In genomic region chr1:135891424-135892216, GRCm38 (mm10) we compare ENCODE assay signal across 28 mouse cellular contexts. TPM values are rescaled to one million over a fixed set of nuclear protein-coding genes. Genes with fewer than 3 reads are reported as not detected.
A peak's percentile ranks its signal among the peaks of the same experiment; 100 is the strongest.
DNase-seq lines count a peak whose midpoint lies in the region; ATAC-seq lines count a peak whose summit lies in the region.
"Had no signal": no experiment of that assay in that cellular context is flagged by ENCODE, and none has a peak within 500 bp of the region (broad histone marks: within the 10 kb centered on the region; RNA-seq: fewer than 3 reads in every experiment).

No protein-coding gene starts in this region.

- peak; percentile 81 for DNase-seq in heart, adult 11 months
- no peak for DNase-seq in heart, postnatal 36 days
- no peak for DNase-seq in limb, embryonic 10.5 days (ENCODE audit: low spot score)
- peak; percentile 63 for DNase-seq in brain, adult 2 months (ENCODE audit: low read depth, low spot score)
- no peak for DNase-seq in testis, postnatal 14 days (ENCODE audit: low spot score)
- DNase-seq: adrenal gland, postnatal 14 days; cerebellum, adult 18-20 months; gastrocnemius, postnatal 10 days; kidney, adult 8-10 months; kidney, postnatal 10 days; layer of hippocampus, postnatal 36 days; lung, postnatal 36 days; spleen, adult 18-20 months had no signal

- peak; percentile 48; the same call in 1 of the 2 replicates for ATAC-seq in limb, embryonic 15.5 days (ENCODE audit: insufficient number of reproducible peaks, low FRiP score, low TSS enrichment, low read depth)
- ATAC-seq in stomach, embryonic 15.5 days (ENCODE audit: insufficient read depth, low FRiP score, low read depth), result no peak
- ATAC-seq: CD4-positive, CD25-positive, alpha-beta regulatory T cell, adult 4 months; forebrain, embryonic 16.5 days; intestine, embryonic 16.5 days; midbrain, embryonic 16.5 days had no signal

- H3K36me3 ChIP-seq in limb, embryonic 15.5 days, result no peaks in the 10 kb centered on the region
- H3K36me3 ChIP-seq in limb, embryonic 10.5 days, result no peaks in the 10 kb centered on the region
- no peaks in the 10 kb centered on the region for H3K36me3 ChIP-seq in stomach, embryonic 15.5 days
- H3K36me3 ChIP-seq: heart, embryonic 15.5 days; hindbrain, embryonic 13.5 days; liver, embryonic 15.5 days had no signal

- H3K4me3 ChIP-seq in limb, embryonic 15.5 days, result no peak overlapping the region
- no peak overlapping the region for H3K4me3 ChIP-seq in limb, embryonic 10.5 days
- H3K4me3 ChIP-seq in stomach, embryonic 15.5 days (replicated peaks), result no peak overlapping the region
- H3K4me3 ChIP-seq: erythroblast, embryonic 14.5 days; heart, embryonic 15.5 days; hindbrain, embryonic 13.5 days; liver, embryonic 15.5 days had no signal

- intact Hi-C loops in heart, postnatal 36 days (cut with DNase I), result no loop called here

- no peaks in the 10 kb centered on the region for H3K27me3 ChIP-seq in limb, embryonic 15.5 days
- peaks cover 7% of the 10 kb centered on the region; the same call in 1 of the 2 replicates for H3K27me3 ChIP-seq in limb, embryonic 10.5 days (ENCODE audit: low read depth, poor library complexity, severe bottlenecking)
- 0 out of 2 replicates have a peak, but pooled peaks cover under 1% of the 10 kb centered on the region for H3K27me3 ChIP-seq in stomach, embryonic 15.5 days (replicated peaks)

- H3K9ac ChIP-seq in limb, embryonic 15.5 days, result no peak overlapping the region
- H3K9ac ChIP-seq in stomach, embryonic 15.5 days, result no peak overlapping the region
- H3K9ac ChIP-seq: heart, embryonic 15.5 days; hindbrain, embryonic 13.5 days; liver, embryonic 15.5 days had no signal

- H3K9me3 ChIP-seq in limb, embryonic 15.5 days, result no peaks in the 10 kb centered on the region
- no peaks in the 10 kb centered on the region for H3K9me3 ChIP-seq in limb, embryonic 10.5 days (replicated peaks)
- no peaks in the 10 kb centered on the region for H3K9me3 ChIP-seq in stomach, embryonic 15.5 days
- H3K9me3 ChIP-seq: heart, embryonic 15.5 days; hindbrain, embryonic 13.5 days; liver, embryonic 15.5 days had no signal

- H3K27ac ChIP-seq in limb, embryonic 15.5 days, result peak overlapping the region; percentile 63
- H3K27ac ChIP-seq in limb, embryonic 10.5 days, result no peak overlapping the region
- peak overlapping the region; percentile 35; the same call in 1 of the 2 replicates for H3K27ac ChIP-seq in stomach, embryonic 15.5 days
- H3K27ac ChIP-seq: heart, embryonic 15.5 days; hindbrain, embryonic 13.5 days; liver, embryonic 15.5 days had no signal

- no peak overlapping the region for H3K4me2 ChIP-seq in limb, embryonic 15.5 days
- H3K4me2 ChIP-seq in stomach, embryonic 15.5 days, result no peak overlapping the region
- H3K4me2 ChIP-seq: heart, embryonic 15.5 days; hindbrain, embryonic 13.5 days; liver, embryonic 15.5 days; midbrain, embryonic 11.5 days had no signal

- 64% methylated on average over 11 of the region's 11 CpGs for WGBS in limb, embryonic 15.5 days
- WGBS in limb, embryonic 10.5 days, result 76% methylated on average over 11 of the region's 11 CpGs
- 59% methylated on average over 11 of the region's 11 CpGs for WGBS in stomach, embryonic 15.5 days

- H3K4me1 ChIP-seq in limb, embryonic 15.5 days, result peaks cover 9% of the 10 kb centered on the region; the same call in 1 of the 2 replicates
- peaks cover 7% of the 10 kb centered on the region; the same call in 1 of the 2 replicates for H3K4me1 ChIP-seq in limb, embryonic 10.5 days
- no peaks in the 10 kb centered on the region for H3K4me1 ChIP-seq in stomach, embryonic 15.5 days
- H3K4me1 ChIP-seq: heart, embryonic 15.5 days had no signal

RNA-seq across cellular contexts. Expression of gene Pkp1, which starts 27.4 kb away (rescaled TPM):
- total RNA-seq in heart, postnatal 36 days (2021), result not detected
- 72.6 and 89.7 TPM in 2 replicates for polyA plus RNA-seq in limb, embryonic 15.5 days (2015; fragmentation: Nextera tagmentation; extraction: Ambion mirVana)
- polyA plus RNA-seq in limb, embryonic 10.5 days (2016; fragmentation: Nextera tagmentation; extraction: Ambion mirVana), result 0.30 and 0.63 TPM in 2 replicates
- polyA plus RNA-seq in stomach, embryonic 15.5 days (2015; fragmentation: Nextera tagmentation; extraction: Ambion mirVana), result 14.1 and 21.5 TPM in 2 replicates
- total RNA-seq: adrenal gland, postnatal 14 days; heart, postnatal 25 days; layer of hippocampus, postnatal 36 days; megakaryocyte, adult 5-6 weeks; neutrophil, adult 5-6 weeks had no signal
- polyA plus RNA-seq: CD4-positive, CD25-positive, alpha-beta regulatory T cell, adult 4 months; erythroblast, embryonic 14.5 days; hindbrain, embryonic 13.5 days; liver, embryonic 15.5 days; midbrain, embryonic 16.5 days had no signal

RNA-seq across cellular contexts. Expression of gene Tnnt2, which starts 55.5 kb away (rescaled TPM):
- total RNA-seq in heart, postnatal 36 days (2021), result 1,000 to 10,000 TPM; 8,733 to 8,759 TPM
- 87.0 and 226 TPM in 2 replicates for polyA plus RNA-seq in limb, embryonic 15.5 days (2015; fragmentation: Nextera tagmentation; extraction: Ambion mirVana)
- polyA plus RNA-seq in limb, embryonic 10.5 days (2016; fragmentation: Nextera tagmentation; extraction: Ambion mirVana), result 2.1 and 4.0 TPM in 2 replicates
- polyA plus RNA-seq in stomach, embryonic 15.5 days (2015; fragmentation: Nextera tagmentation; extraction: Ambion mirVana), result 18.7 and 25.8 TPM in 2 replicates
- total RNA-seq: megakaryocyte, adult 5-6 weeks; neutrophil, adult 5-6 weeks had no signal
- polyA plus RNA-seq: erythroblast, embryonic 14.5 days; forebrain, embryonic 11.5 days had no signal

Comparison
In these comparisons a context has a peak if more than half of its experiments do, and no peak if none do; other contexts are left out.
1. DNase-seq: peak in heart, adult 11 months (single experiment) and brain, adult 2 months (single experiment); none in heart, postnatal 36 days (0 of 2), limb, embryonic 10.5 days (single experiment) and testis, postnatal 14 days (single experiment).